Mouse (Mus musculus) thymus, adult 2 months (tissue): ENCODE measurements at regions not wholly inside any gene's neighbourhood (a gene's known extent, or its start where the extent isn't known, plus 50 kb on each side); places are given as distances from the start of the nearest gene placed in this dataset.

Source experiments
- DNase-seq: peaks from one replicate; pipeline ENCODE4 v3.0.0; 2021
- H3K27ac ChIP-seq: fragments of 200-500 bp; 2 replicates; pipeline ENCODE4 v1.5.1; 2012; ENCODE audit warnings: low read length, control low read depth; ENCODE audit not compliant: control insufficient read depth, insufficient read depth
- H3K27me3 ChIP-seq: fragments of 200-500 bp; 2 replicates; pipeline ENCODE4 v1.6.1; 2012; ENCODE audit warnings: mild to moderate bottlenecking, low read length, moderate library complexity, mixed read lengths; ENCODE audit not compliant: control insufficient read depth, insufficient read depth
- H3K36me3 ChIP-seq: fragments of 200-500 bp; 2 replicates; pipeline ENCODE4 v1.6.1; 2012; ENCODE audit warnings: mild to moderate bottlenecking, low read length, moderate library complexity; ENCODE audit not compliant: control insufficient read depth, insufficient read depth
- H3K4me1 ChIP-seq: fragments of 200-500 bp; replicated peaks from 2 replicates; pipeline ENCODE4 v1.6.1; 2012; ENCODE audit warnings: low read length; ENCODE audit not compliant: control insufficient read depth, insufficient read depth
- H3K4me3 ChIP-seq: fragments of 200-500 bp; 2 replicates; pipeline ENCODE4 v1.5.1; 2012; ENCODE audit warnings: mild to moderate bottlenecking, low read length, control low read depth, moderate library complexity; ENCODE audit not compliant: control insufficient read depth, insufficient read depth
- CTCF ChIP-seq: fragments of 200-500 bp; IDR thresholded peaks from 2 replicates; pipeline ENCODE4 v1.5.1; 2012; ENCODE audit warnings: mild to moderate bottlenecking, control low read depth, low read length, moderate library complexity, borderline replicate concordance; ENCODE audit not compliant: control insufficient read depth, poor library complexity, insufficient read depth; ENCODE audit errors: extremely low read depth
- POLR2A ChIP-seq: fragments of 200-500 bp; IDR thresholded peaks from 2 replicates; pipeline ENCODE4 v1.6.1; 2012; ENCODE audit warnings: mild to moderate bottlenecking, low read length, control low read depth, moderate library complexity; ENCODE audit not compliant: control insufficient read depth, poor library complexity, insufficient read depth; ENCODE audit errors: extremely low read depth
- WGBS: fragments of 180-500 bp; shearing (Covaris S2); methylation state at CpG from one replicate; pipeline ENCODE4 v1.1.7; 2018; 5-methylcytosine and 5-hydroxymethylcytosine counted together

- no peaks in the 10 kb centered on the region for H3K36me3 ChIP-seq
- 0 out of 2 replicates have a peak, but pooled peaks cover 4% of the 10 kb centered on the region for H3K4me1 ChIP-seq
- H3K4me3 ChIP-seq, result no peak overlapping the region
- no peak for TF ChIP-seq POLR2A
- TF ChIP-seq CTCF, result no peak
- WGBS, result 38% methylated on average over 10 of the region's 10 CpGs
- DNase-seq, result no peak
- no peaks in the 10 kb centered on the region for H3K27me3 ChIP-seq
- H3K27ac ChIP-seq, result no peak overlapping the region
Measured at GRCm38 (mm10) chr10:67742305-67742704, 170.2 kb downstream of the Zfp365 start.

- 65% methylated on average over 1 of the region's 1 CpGs for WGBS
- Histone ChIP-seq H3K4me3 (no peak overlapping the region), H3K27me3 (no peaks in the 10 kb centered on the region), H3K27ac (no peak overlapping the region), H3K36me3 (no peaks in the 10 kb centered on the region), H3K4me1 (0 out of 2 replicates have a peak, but pooled peaks cover 4% of the 10 kb centered on the region)
- DNase-seq, result no peak
- TF ChIP-seq POLR2A, result no peak
- no peak for TF ChIP-seq CTCF
Measured at GRCm38 (mm10) chr10:67739199-67739598, 173.3 kb downstream of the Zfp365 start.

- Histone ChIP-seq H3K4me1 (no peaks in the 10 kb centered on the region), H3K27ac (no peak overlapping the region), H3K27me3 (no peaks in the 10 kb centered on the region), H3K4me3 (no peak overlapping the region), H3K36me3 (no peaks in the 10 kb centered on the region)
- 83% methylated on average over 10 of the region's 10 CpGs for WGBS
- no peak for TF ChIP-seq POLR2A
- TF ChIP-seq CTCF, result no peak
- DNase-seq, result no peak
Measured at GRCm38 (mm10) chr10:67736636-67737035, 175.8 kb downstream of the Zfp365 start.

GRCm38 (mm10) chr10:67731577-67731976 lies 180.9 kb downstream of the Zfp365 start:
- Histone ChIP-seq H3K27ac (no peak overlapping the region), H3K27me3 (no peaks in the 10 kb centered on the region), H3K4me1 (no peaks in the 10 kb centered on the region), H3K36me3 (no peaks in the 10 kb centered on the region), H3K4me3 (no peak overlapping the region)
- TF ChIP-seq POLR2A (no peak), CTCF (no peak)
- no peak for DNase-seq
- 86% methylated on average over 9 of the region's 9 CpGs for WGBS

GRCm38 (mm10) chr10:67729271-67729670 lies 180.5 kb upstream of the Ado start:
- H3K4me3 ChIP-seq, result no peak overlapping the region
- no peak for TF ChIP-seq POLR2A
- no peak for TF ChIP-seq CTCF
- no peaks in the 10 kb centered on the region for H3K36me3 ChIP-seq
- H3K27ac ChIP-seq, result no peak overlapping the region
- H3K4me1 ChIP-seq, result no peaks in the 10 kb centered on the region
- DNase-seq, result peak; percentile 26
- 45% methylated on average over 6 of the region's 6 CpGs for WGBS
- H3K27me3 ChIP-seq, result no peaks in the 10 kb centered on the region

- Histone ChIP-seq H3K4me3 (no peak overlapping the region), H3K4me1 (no peaks in the 10 kb centered on the region), H3K27me3 (no peaks in the 10 kb centered on the region), H3K27ac (no peak overlapping the region), H3K36me3 (no peaks in the 10 kb centered on the region)
- TF ChIP-seq CTCF, result no peak
- no peak for TF ChIP-seq POLR2A
- 69% methylated on average over 4 of the region's 4 CpGs for WGBS
- no peak for DNase-seq
Measured at GRCm38 (mm10) chr10:67727580-67727979, 178.8 kb upstream of the Ado start.

- WGBS, result 96% methylated on average over 6 of the region's 6 CpGs
- no peak for TF ChIP-seq POLR2A
- no peak for TF ChIP-seq CTCF
- Histone ChIP-seq H3K4me1 (no peaks in the 10 kb centered on the region), H3K36me3 (no peaks in the 10 kb centered on the region), H3K27ac (no peak overlapping the region), H3K4me3 (no peak overlapping the region), H3K27me3 (no peaks in the 10 kb centered on the region)
- no peak for DNase-seq
Measured at GRCm38 (mm10) chr10:67726796-67727195, 178.0 kb upstream of the Ado start.
